Mouse (Mus musculus) heart, adult 2 months (tissue): ENCODE data around the gene Rnf149.

Experiments
- CTCF ChIP-seq: fragments of 200-600 bp; IDR thresholded peaks from 2 replicates; pipeline ENCODE4 v1.8.1; 2022; ENCODE audit warnings: antibody characterized with exemption, mild to moderate bottlenecking, moderate library complexity
- EP300 ChIP-seq: fragments of 200-500 bp; IDR thresholded peaks from 2 replicates; pipeline ENCODE4 v1.6.1; 2011; ENCODE audit warnings: low read depth, low read length, control low read depth; ENCODE audit not compliant: insufficient read depth
- POLR2A ChIP-seq: fragments of 200-500 bp; IDR thresholded peaks from 2 replicates; pipeline ENCODE4 v1.6.1; 2011; ENCODE audit warnings: mild to moderate bottlenecking, low read depth, low read length, control low read depth; ENCODE audit not compliant: insufficient read depth

- TF ChIP-seq CTCF: no peak
- TF ChIP-seq POLR2A: no peak
- no peak for TF ChIP-seq EP300
These were observed 65.0 kb downstream of the Rnf149 start for GRCm38 (mm10) chr1:39512183-39512582.
